Mouse (Mus musculus): Measurements from ENCODE around the gene Cntrl.

Cntrl gene

DNA sequence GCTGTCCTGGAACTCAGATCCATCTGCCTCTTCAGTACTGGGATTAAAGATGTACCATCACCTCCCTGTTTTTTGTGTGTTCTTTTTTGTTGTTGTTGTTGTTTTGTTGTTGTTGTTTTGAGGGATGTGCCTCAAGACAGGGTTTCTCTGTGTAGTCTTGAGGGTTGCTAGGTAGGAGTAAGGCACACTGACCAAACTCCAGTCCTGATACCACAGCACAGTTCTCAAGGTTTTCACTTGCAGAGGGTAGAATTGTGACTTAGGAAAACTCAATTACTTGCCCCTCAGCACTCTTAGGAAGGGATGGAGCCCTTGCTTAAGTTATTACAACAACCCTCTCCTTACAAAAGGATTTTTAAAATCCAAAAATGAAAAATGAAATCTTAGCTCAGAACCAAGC lies 22.2 kb downstream of the Cntrl start:
- no peak for DNase-seq

DNA sequence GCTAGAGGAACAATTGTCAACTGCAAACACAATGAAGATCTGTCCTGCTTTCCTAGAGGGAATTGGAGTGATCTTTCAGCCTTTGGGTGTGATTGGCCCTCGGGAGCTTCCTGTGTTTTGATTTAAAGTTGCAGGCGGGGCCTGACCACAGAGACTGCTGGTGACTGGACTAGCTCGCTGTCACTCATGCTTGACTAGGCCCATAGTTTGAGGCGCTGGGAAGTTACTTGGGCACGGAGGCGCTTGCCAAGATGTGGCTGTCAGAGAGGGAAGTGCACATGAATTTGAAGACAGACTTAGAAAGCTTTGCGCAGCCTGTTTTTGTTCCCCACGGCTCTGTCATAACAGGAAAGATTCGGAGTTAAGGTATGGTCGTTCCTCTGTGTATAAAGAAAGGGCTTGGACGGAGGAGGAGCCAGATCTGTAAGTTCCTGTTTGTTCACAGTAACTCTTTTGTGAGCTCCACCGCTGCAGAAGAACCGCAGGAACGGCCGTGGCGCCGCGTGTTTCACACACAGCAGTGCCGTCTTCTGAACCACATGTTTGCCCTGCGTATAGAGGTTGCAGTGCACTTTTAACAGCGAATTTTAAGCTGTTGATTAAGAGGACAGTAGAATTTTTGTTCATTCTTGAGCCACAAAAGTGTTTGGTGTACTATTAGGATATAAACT lies 22.8 kb downstream of the Cntrl start:
- peak; percentile 98 to 99 for DNase-seq

DNA sequence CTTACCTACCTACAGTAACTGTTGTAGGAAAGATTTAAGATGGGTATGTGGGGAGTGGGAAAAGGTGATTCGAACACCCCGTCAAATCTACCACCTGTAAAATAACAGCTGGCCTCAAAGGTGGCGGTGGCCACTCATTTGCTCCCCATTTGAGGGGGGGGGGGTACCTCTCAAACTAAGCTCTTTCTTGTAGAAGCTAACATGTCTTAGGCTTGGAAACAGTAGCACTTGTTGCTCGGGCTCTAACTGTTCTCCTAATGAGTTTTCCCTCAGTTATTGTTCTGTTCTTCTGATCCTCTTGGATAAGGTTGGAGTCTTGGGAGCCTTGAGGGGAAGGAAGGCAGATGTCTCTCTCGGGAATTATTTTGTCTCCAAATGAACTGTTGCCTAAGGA lies 23.4 kb downstream of the Cntrl start:
- no peak for DNase-seq

DNA sequence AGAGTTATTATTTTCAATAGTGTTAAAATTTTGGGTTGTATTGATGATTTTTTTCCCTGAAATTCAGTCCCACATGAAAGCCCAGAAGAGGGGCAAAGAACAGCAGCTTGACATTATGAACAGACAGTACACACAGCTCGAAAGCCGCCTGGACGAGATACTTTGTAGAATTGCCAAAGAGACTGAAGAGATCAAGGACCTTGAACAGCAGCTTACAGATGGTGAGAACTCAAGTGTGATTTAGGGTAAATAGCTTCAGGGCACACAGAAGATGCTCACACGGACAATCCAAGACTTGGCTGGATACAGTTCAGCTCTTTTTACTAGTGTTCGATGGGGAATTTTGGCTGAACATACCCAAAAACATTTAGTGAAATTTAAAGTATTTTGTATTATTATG lies 24.6 kb downstream of the Cntrl start:
- DNase-seq = no peak

DNA sequence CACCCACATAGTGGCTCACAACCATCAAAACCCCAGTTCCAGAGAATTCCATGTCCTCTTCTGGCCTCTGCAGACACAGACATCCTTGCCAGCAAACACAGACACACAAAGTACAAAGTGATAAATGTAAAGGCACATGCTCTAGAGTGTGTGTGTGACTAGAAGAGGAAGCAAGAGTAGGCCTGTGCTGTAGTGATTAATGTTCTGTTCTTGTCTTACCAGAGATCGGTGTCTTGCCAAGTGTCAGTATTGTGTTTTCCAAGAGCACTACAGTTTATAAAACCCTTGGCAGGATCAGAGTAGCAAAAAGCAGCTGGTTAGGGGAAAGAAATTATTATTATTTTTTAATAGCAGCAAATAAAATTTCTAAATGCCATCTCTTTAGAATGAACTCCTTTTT lies 29.3 kb downstream of the Cntrl start:
- no peak for DNase-seq

DNA sequence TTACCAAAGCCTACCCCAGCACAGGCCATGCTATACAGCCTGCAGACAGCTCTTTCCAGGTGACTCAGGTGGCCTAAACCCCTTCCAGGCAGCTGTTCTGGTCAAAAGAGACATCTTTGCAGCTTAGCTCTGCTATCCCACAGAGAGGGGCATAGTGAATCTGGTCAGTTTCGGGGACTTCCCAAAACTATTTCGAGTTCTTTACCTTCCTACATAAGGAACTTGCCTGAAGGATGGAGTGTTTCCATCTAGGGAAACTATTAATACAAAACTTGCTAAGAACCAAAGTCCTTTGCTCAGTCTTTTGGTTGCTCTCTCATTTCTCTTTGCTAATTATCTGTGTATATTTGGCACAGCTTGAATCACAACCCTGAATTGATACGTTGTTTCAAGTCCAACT lies 32.4 kb downstream of the Cntrl start:
- DNase-seq = no peak

DNA sequence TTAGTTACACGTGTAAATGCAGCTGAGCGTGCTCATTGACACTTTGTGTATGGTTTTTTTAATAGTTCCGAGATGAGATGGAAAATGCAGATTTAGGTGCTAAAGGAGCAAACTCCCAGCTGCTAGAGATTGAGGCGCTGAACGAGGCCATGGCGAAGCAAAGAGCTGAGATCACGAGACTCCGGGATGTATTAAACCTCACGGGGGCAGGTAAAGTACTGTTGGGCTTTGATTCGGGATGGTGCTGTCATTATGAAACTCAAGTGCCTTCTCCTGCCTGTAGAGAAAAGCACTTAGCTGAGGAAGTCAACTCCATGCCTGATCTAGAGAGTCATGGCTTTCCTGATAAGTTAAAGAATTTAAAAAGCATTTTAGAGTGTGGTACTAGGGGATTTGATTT lies 39.5 kb downstream of the Cntrl start:
- no peak for DNase-seq

DNA sequence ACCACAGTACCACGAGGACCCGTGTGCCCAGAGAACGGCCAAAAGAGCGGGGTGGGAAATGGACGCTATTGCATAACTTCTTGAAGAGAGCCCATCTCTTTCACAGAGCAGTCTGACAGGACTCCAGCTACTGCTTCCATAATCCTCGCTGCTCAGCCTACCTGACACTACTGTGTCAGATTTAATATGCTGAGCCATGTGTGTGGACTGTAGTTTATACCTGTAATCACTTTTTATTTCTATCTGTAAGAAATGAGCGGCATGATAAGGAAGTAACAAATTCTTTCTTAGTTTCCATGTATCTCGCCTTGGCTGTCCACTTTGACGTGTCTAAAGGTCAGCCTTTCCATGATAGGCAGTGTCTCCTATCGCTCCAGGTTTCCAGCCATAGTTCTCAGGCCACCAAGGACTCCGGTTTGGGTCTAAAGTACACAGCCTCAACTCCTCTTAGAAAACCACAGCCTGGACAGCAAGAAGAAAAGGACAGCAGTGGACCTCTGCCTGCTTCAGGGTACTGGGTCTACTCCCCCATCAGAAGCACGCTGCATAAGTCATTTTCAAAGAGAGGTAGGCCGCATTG lies 42.1 kb downstream of the Cntrl start:
- no peak for DNase-seq

DNA sequence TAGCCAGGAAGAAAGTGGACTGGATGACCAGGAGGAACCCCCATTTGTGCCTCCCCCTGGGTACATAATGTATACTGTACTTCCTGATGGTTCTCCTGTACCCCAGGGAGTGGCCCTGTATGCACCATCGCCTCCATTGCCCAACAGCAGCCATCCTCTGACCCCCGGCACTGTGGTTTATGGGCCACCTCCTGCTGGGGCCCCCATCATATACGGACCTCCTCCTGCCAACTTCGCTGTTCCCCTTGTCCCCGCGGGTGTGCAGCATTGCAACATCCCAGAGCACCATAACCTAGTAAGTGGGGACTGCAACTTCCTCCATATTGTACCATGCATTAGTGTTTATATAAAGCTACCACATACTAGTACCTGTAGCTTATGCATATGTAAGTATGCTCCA lies 43.9 kb downstream of the Cntrl start:
- no peak for DNase-seq

DNA sequence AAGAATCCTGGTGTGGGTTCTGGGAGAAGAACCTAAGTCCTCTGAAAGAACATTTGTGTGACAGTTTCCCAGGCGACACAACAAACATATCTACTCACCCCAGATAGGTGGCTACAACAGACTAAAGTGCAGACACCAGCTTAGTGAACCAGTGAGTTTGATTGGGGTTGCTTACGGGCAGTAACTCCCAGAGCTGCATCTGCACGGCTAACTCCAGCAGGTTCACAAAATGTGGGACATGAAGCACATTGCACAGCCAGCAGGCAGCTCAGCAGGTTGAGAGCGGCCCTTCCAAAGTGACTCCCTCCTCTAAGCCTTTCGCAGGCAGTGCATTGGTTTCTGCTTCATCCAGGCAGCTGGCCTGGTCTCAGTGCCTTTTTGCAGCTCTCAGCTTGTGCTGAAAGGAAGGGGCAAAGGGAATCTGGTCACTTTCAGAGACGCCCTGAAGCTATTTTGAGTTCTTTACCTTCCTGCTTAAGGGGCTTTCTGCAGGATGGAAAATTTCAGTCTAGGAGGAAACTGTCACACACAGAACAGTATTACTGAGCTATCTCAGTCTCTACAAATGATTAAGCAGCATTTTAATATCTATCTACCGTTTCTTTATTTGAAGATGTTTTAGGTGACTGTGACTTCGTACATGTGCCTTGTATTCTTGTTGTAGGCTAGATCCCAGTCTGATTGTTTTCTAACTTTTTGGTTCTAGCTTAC lies 44.7 kb downstream of the Cntrl start:
- no peak for DNase-seq

DNA sequence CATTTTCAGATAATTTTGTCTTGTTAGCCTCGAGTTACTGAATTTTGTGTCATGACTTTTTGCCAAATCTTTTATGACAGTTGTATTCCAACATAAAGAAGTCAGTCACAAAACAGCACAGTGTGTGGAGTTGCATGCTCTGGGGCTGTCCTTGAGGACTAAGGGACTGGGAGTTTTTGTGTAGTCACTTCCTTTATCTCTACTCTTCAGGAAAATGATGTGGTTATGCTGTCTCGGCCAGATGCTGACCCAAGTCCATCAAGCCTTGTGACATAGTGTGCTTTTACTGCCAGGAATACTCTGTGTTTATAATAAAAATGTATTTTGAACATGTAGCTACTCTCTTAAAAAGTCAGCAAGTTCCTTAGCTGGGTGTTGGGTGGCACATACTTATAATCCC lies 47.7 kb downstream of the Cntrl start:
- DNase-seq = no peak

DNA sequence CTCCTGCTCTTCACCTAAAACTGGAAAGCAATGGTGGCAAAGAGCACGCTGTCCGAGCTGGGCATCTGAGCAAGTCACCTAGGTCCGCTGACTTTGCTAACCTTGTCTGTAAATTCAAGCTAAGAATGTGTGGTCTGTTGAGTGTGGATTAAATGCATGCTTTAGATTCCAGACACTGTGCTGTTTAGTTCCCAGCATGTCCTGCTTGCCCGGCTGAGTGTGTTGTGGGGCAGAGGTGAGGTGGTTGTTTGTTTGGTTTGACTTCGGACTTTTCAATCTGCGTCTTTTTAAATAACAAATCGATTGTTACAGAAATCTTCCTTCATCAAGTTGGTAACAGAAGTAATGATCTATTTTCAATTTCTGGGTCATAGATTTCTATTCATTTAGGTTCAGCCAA lies 48.5 kb downstream of the Cntrl start:
- no peak for DNase-seq

DNA sequence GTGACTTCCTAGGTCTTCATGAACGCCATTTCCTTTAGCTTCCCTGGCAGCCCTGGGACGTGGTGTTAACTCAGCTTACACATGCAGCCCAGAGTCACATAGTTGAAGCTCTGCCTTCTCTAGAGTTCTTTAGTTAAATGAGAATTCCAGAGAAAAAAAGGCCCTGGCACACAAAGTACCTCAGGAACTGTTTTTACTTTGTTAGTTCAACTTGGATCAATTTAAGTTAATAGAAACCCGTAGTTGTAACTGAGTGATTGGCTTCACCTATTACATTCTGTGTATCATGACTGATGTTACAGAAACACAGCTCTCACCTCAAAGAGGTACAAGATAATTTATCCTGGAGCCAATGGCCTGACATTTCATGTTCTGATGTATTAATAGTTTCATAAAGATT lies 49.1 kb downstream of the Cntrl start:
- no peak for DNase-seq

DNA sequence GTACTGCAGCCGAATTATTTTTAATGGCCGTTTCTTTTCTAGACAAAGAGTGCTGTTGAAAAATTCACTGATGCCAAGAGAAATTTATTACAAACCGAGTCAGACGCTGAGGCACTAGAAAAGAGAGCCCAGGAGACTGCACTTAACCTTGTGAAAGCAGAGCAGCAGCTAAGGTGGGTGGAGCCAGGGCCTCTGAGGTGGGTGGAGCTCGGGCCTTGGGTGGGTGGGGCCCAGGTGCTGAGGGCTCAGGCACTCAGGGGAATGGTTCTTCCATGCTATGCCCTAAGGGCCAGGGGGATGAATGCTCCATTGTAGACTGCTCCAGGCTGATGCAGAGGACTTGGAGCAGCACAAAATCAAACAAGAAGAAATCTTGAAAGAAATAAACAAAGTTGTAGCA lies 50.9 kb downstream of the Cntrl start:
- DNase-seq = peak; percentile 31 to 60

DNA sequence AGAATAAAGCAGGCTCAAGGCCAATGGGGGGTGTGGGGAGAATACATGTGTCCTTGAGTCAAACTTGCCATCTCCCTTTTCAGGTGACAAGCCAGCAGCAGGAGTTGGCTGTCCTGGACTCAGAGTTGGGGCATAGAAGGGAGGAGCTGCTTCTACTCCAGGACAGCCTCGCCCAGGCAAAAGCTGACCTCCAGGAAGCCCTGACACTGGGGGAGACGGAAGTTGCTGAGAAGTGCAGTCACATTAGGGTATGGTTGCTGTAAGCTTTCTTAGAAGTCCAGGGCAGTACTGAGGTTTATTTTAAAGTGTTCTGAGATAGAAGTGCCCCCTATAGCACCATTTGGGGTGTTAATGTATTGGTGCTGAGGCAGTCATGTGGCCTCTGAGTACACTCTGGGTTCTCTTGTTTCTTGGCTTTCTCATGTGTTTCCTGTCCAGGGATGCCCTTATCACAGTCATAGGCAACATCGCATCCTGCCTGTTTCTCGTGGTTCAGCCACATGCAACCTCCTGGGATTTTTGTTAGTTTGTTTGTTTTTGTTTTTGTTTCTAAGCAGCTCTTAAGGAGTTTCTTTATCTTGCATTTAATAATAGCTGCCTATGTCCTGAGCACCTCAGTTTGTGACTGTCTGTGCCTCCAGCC lies 52.7 kb downstream of the Cntrl start:
- DNase-seq = no peak

DNA sequence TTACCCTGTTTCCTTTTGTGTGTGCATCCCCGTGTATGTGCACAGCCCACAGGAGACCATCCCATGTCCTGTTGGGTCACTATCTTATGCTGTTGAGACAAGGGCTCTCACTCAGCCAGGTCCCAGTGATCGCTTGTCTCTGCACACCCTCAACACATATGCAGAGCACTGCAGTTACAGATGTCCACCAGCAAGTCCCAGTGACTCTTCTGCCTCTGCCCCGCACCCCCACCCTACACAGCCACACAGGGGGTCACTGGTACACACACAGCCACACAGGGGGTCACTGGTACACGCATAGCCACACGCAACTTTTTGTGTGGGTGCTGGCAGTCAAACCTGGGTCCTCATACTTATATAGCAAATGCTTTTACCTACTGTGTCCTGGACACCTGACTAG lies 54.1 kb downstream of the Cntrl start:
- no peak for DNase-seq

DNA sequence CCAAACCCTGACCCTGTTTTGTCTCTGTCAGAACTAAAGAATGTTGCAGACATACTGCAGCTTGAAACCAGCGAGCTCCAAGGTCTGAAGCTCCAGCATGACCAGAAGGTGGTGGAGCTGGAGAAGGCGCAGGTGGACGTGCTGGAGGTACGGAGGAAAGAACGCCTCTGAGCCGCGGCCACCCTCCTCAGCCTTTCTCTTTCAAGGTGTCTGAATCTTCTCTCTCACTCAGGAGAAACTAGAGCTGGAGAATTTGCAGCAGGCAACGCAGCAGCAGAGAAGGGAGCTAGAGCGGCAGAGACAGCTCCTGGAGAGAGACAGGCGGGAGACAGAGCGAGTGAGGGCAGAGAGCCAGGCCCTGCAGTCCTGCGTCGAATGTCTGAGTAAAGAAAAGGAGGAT lies 56.1 kb downstream of the Cntrl start:
- DNase-seq = no peak

DNA sequence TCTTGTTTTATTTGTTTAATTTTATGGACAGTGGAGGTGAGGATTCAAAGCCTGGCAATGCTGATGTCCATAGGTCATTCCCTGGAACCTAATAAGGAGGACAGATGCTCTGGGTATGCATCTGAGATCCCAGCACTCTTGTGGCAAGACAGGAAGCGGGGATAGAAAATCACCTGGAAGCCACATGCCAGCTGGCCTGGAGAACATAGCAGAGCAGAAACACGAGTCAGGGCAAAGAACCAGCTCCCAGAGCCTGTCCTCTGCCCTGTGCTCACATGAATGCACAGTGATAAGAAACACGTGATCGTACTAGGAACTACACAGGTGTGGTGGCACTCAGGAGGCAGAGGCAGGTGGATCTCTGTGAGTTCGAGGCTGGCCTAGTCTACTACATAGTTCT lies 57.5 kb downstream of the Cntrl start:
- no peak for DNase-seq

DNA sequence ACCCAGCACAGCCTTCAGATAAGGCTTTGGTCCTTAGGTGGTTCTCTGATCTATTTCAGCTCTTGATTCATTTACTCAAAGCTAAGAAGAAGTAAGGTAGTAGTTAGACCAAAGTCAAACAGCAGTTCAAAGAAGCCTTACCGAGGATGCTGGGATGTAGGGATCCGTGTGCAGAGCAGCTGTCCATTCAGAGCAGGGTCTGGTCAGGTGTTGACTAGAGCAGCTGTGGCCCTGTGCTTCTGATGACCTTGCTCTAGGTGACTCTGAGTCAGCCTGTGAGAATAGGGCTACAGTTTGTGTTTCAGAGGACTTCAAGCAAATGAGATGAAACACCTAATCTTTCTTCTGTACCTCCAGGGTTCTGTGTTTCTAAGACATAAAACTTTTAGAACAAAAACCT lies 60.2 kb downstream of the Cntrl start:
- DNase-seq = no peak

DNA sequence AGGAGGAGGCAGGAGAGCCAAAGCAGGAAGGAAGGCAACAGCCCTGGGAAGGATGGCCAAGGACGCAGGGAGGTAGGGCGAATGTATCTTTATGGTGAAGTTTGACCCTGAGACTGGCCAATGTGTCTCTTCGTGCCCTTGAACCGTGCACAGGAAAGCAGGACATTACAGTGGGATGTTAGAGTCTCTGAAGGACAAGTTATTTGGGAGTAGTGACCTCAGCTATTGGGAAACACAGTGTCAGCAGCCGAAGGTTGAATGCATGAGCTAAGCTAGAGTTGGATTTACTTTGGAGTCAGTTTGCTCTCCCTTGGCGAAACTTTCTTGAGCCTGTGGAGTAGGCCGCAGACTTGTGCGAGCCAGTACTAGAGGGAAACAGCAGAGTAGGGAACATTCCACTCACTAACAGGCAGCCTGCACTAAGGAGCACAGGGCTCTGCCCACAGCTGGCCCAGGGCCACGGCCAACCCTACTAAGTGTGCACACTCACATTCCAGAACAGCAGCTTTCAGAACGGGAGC lies 62.1 kb downstream of the Cntrl start:
- DNase-seq = peak; percentile 83 to 93

DNA sequence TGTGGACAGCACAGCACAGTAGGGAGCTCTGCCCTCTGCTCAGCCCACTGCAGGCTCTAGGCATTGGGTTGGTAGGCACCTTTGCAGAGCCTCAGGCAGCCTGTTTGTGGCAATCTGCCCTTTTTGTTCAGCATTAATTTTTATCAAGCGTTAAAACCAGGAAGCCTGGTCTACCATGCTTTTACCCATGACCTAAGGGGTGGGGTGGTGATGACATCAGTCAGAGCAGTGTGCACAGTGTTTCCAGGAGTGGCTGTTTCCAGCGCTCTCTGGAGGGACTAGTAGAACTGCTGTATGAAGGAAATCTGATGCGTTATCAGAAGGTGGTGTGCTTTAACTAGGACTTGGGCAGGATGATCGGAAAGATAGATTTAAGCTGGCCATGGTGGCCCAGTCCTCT lies 63.0 kb downstream of the Cntrl start:
- DNase-seq = peak in 1 of 2 experiments; percentile 43

DNA sequence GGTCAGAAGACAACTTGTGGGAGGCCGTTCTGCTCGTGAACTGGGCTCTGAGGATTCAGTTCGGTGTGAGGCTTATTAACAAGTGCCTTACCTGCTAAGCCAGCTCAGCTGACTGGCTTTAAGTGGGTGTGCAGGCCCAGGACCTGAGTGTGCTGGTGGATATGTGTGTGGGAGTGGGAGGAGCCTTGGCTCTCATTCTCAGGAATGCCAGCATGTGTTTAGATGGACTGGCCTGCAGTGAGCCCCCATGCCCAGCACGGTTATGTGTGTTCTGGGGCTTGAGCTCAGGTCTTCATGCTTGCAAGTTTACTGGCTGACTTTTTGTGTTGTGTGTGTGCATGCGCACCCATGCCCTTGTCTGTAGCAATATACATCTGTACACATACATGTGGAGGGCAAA lies 64.4 kb downstream of the Cntrl start:
- no peak for DNase-seq

DNA sequence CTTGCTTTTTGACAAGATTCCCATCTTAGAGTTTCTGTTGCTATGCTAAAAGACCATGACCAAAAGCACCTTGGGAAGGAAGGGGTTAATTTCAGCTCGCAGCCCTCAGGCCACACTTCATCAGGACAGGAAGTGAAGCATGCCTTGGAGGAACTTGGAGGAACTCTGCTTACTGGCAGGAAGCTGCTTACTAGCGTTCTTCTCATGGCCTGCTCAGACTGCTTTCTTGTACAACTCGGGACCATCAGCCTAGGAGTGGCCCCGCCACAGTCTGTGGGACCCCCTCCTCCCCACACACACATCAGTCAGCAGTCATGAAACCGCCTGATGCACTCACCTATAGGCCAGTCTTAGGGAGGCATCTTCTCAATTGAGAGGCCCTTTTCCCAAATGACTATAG lies 64.8 kb downstream of the Cntrl start:
- peak in 1 of 2 experiments; percentile 24 for DNase-seq

All from kidney, postnatal 25 days (tissue).